In the genomic region with DNA sequence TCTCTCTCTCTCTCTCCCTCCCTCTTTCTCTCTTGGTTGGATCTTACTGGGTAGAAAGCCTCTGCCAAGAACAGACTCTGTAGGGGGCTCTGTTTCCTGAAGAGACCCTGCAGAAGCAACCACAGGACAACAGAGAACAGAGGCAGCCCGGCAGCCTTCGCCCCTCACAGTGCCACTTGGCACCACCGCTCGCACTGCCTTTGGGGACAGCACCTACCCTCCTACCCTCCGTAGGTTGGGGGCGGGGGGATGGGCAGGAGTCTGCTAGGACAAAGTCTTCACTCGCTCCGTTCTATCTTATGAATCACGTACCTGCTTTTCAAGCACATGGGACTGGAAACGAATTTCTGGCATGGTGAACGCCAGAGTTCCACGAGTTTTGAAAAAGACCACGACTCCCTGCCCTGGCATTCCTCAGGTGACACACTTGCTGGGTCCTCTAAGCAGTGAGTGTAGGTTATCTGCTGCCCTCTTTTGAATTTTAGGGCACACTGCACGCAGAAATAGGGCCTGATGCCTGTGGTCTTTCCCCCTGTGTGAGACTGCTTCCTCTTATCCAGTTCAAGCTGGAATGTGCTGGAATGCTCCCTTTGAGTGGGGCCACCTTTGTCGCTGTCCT, we compare ENCODE assay signal across 8 mouse cellular contexts. TPM values are rescaled to one million over a fixed set of nuclear protein-coding genes. Genes with fewer than 3 reads are reported as not detected.
A peak's percentile ranks its signal among the peaks of the same experiment; 100 is the strongest.
DNase-seq lines count a peak whose midpoint lies in the region; ATAC-seq and TF ChIP-seq lines count a peak whose summit lies in the region.

No protein-coding gene starts in this region.

- H3K27me3 ChIP-seq in E14TG2a.4 (ENCODE audit: insufficient read depth, low read length): peaks cover 16% of the 10 kb centered on the region
- no peaks in the 10 kb centered on the region for H3K27me3 ChIP-seq in forebrain, embryonic 15.5 days
- H3K27me3 ChIP-seq in hindbrain, embryonic 12.5 days: 0 out of 2 replicates have a peak, but pooled peaks cover 6% of the 10 kb centered on the region
- no peaks in the 10 kb centered on the region for H3K27me3 ChIP-seq in lung, embryonic 16.5 days (ENCODE audit: control insufficient read depth, insufficient read depth, low read depth, low read length)

- peak overlapping the region; percentile 54 for H3K4me3 ChIP-seq in E14TG2a.4 (replicated peaks; ENCODE audit: low read length)
- H3K4me3 ChIP-seq in forebrain, embryonic 15.5 days: peak overlapping the region; percentile 20; the same call in 1 of the 2 replicates
- H3K4me3 ChIP-seq in hindbrain, embryonic 12.5 days: no peak overlapping the region
- H3K4me3 ChIP-seq in lung, embryonic 16.5 days (ENCODE audit: low read length): peak overlapping the region; percentile 37

- H3K27ac ChIP-seq in forebrain, embryonic 15.5 days (replicated peaks): no peak overlapping the region
- H3K27ac ChIP-seq in hindbrain, embryonic 12.5 days: no peak overlapping the region
- no peak overlapping the region for H3K27ac ChIP-seq in lung, embryonic 16.5 days (ENCODE audit: low read length)

- no peaks in the 10 kb centered on the region for H3K9me3 ChIP-seq in E14TG2a.4 (ENCODE audit: low read length)
- H3K9me3 ChIP-seq in forebrain, embryonic 15.5 days: no peaks in the 10 kb centered on the region
- H3K9me3 ChIP-seq in hindbrain, embryonic 12.5 days (replicated peaks): no peaks in the 10 kb centered on the region
- no peaks in the 10 kb centered on the region for H3K9me3 ChIP-seq in lung, embryonic 16.5 days (ENCODE audit: control insufficient read depth, low read length)

- 1% methylated on average over 15 of the region's 15 CpGs for whole genome bisulfite sequencing in forebrain, embryonic 15.5 days
- WGBS in hindbrain, embryonic 12.5 days: 6% methylated on average over 15 of the region's 15 CpGs
- WGBS in lung, embryonic 16.5 days: 4% methylated on average over 15 of the region's 15 CpGs

- H3K36me3 ChIP-seq in E14TG2a.4 (ENCODE audit: insufficient read depth, low read length): no peaks in the 10 kb centered on the region
- H3K36me3 ChIP-seq in forebrain, embryonic 15.5 days: no peaks in the 10 kb centered on the region
- H3K36me3 ChIP-seq in hindbrain, embryonic 12.5 days: no peaks in the 10 kb centered on the region
- H3K36me3 ChIP-seq in lung, embryonic 16.5 days (ENCODE audit: control insufficient read depth, insufficient read depth, low read length): no peaks in the 10 kb centered on the region

- no peak overlapping the region for H3K9ac ChIP-seq in forebrain, embryonic 15.5 days (replicated peaks)
- H3K9ac ChIP-seq in hindbrain, embryonic 12.5 days: no peak overlapping the region
- peak overlapping the region; percentile 51 for H3K9ac ChIP-seq in lung, embryonic 16.5 days (ENCODE audit: low read length)

- DNase-seq in brain, adult 2 months (ENCODE audit: low read depth, low spot score): peak; percentile 46
- peak; percentile 14 to 40 for DNase-seq in layer of hippocampus, postnatal 25 days (ENCODE audit: extremely low spot score in 1 of 2, low spot score in 1 of 2)
- DNase-seq in right cerebral cortex, adult 18-20 months: peak; percentile 28
- DNase-seq in spleen, postnatal 14 days (ENCODE audit: low spot score in 2 of 2): no peak

- TF ChIP-seq CTCF in E14TG2a.4 (conservative IDR thresholded peaks at IDR 0.05; ENCODE audit: low read length): peak; percentile 58

- ATAC-seq in forebrain, embryonic 15.5 days (replicated peaks): peak; percentile 91
- peak; percentile 52 for ATAC-seq in hindbrain, embryonic 12.5 days (ENCODE audit: low FRiP score)
- ATAC-seq in lung, embryonic 16.5 days (ENCODE audit: low read depth): peak; percentile 86; the same call in 1 of the 2 replicates

- H3K4me1 ChIP-seq in E14TG2a.4 (replicated peaks; ENCODE audit: low read depth, low read length): peaks cover 11% of the 10 kb centered on the region
- peaks cover 21% of the 10 kb centered on the region for H3K4me1 ChIP-seq in forebrain, embryonic 15.5 days
- H3K4me1 ChIP-seq in hindbrain, embryonic 12.5 days: peaks cover 20% of the 10 kb centered on the region
- H3K4me1 ChIP-seq in lung, embryonic 16.5 days (replicated peaks; ENCODE audit: control insufficient read depth, insufficient read depth, low read length): peaks cover 3% of the 10 kb centered on the region; the same call in 1 of the 2 replicates

- peak overlapping the region; percentile 34 for H3K4me2 ChIP-seq in forebrain, embryonic 15.5 days (replicated peaks)
- peak overlapping the region; percentile 42 for H3K4me2 ChIP-seq in hindbrain, embryonic 12.5 days (replicated peaks)
- H3K4me2 ChIP-seq in lung, embryonic 16.5 days (ENCODE audit: low read depth, low read length): peak overlapping the region; percentile 65

RNA-seq across cellular contexts. Expression of gene Id4, which starts 12.5 kb away (rescaled TPM):
- 115 and 126 TPM in 2 replicates for polyA plus RNA-seq in forebrain, embryonic 15.5 days (2015; fragmentation: Nextera tagmentation; extraction: Ambion mirVana)
- polyA plus RNA-seq in hindbrain, embryonic 12.5 days (2016; fragmentation: Nextera tagmentation; extraction: Ambion mirVana): 85.5 and 96.2 TPM in 2 replicates
- 10 to 100 TPM; 43.8 to 53.7 TPM for total RNA-seq in layer of hippocampus, postnatal 25 days (2021)
- polyA plus RNA-seq in lung, embryonic 16.5 days (2015; fragmentation: Nextera tagmentation; extraction: Ambion mirVana): 1.8 and 2.0 TPM in 2 replicates

Comparison
In these comparisons a context has a peak if more than half of its experiments do, and no peak if none do; other contexts are left out.
1. DNase-seq: peak in brain, adult 2 months (single experiment), layer of hippocampus, postnatal 25 days (2 of 2) and right cerebral cortex, adult 18-20 months (single experiment); none in spleen, postnatal 14 days (0 of 2).
2. RNA of gene Id4, which starts 12.5 kb away (polyA plus RNA-seq): 115 to 126 TPM in forebrain, embryonic 15.5 days and 85.5 to 96.2 TPM in hindbrain, embryonic 12.5 days; 1.8 to 2.0 TPM in lung, embryonic 16.5 days; every median in the first group is over 10 times any median in the second.
3. Peak in every context shown above with its lines, with median percentiles within 50 percentile points of each other: ATAC-seq and H3K4me2 ChIP-seq.